Mouse (Mus musculus): Measurements from ENCODE around the gene Gabra4. TPM values are rescaled to one million over a fixed set of nuclear protein-coding genes. Genes with fewer than 3 reads are reported as not detected.
A peak's percentile ranks its signal among the peaks of the same experiment; 100 is the strongest.

The Gabra4 gene
- total and polyA plus RNA-seq, 2 experiments from 2014 or later, result 0.34 to 0.79 TPM

DNA sequence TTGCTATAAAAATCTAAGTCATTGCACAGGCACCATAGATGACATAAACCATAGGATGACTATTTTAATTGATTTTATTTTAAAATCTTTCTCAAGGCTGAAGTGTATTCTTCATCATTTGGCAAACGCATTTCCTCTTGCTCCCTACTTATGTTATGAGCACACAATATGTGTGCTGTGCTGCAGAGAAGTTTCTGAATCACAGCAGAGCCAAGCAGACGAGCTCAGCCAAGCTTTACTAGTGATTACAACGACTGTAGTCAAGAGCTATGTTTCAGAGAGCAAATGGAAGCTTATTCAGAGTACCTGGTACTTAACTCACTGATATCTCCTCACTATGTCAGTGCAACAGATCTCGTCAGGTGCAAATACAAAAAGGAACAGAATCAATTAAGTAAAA is 41.4 kb downstream of the Gabra4 start:
- Histone ChIP-seq H3K4me2 (ENCODE audit: low read depth, low read length) (no peak overlapping the region), H3K4me1 (ENCODE audit: control insufficient read depth, insufficient read depth) (no peaks in the 10 kb centered on the region), H3K27ac (ENCODE audit: low read depth) (no peak overlapping the region), H3K4me3 (ENCODE audit: low read depth, low read length) (no peak overlapping the region), H3K9ac (replicated peaks; ENCODE audit: low read depth, low read length) (no peak overlapping the region), H3K36me3 (replicated peaks; ENCODE audit: control insufficient read depth, insufficient read depth, low read length) (no peaks in the 10 kb centered on the region), H3K27me3 (ENCODE audit: control insufficient read depth, insufficient read depth, low read length) (no peaks in the 10 kb centered on the region), H3K9me3 (replicated peaks; ENCODE audit: control insufficient read depth, low read length) (no peaks in the 10 kb centered on the region)
- TF ChIP-seq EP300 (IDR thresholded peaks at IDR 0.05; ENCODE audit: low read depth), result no peak
- no peak for TF ChIP-seq CTCF (IDR thresholded peaks at IDR 0.05; ENCODE audit: low read depth)
- no peak for ATAC-seq (ENCODE audit: insufficient read depth, low read depth)
- WGBS, result 43% methylated on average over 4 of the region's 4 CpGs
- no peak for DNase-seq (ENCODE audit: low spot score)

DNA sequence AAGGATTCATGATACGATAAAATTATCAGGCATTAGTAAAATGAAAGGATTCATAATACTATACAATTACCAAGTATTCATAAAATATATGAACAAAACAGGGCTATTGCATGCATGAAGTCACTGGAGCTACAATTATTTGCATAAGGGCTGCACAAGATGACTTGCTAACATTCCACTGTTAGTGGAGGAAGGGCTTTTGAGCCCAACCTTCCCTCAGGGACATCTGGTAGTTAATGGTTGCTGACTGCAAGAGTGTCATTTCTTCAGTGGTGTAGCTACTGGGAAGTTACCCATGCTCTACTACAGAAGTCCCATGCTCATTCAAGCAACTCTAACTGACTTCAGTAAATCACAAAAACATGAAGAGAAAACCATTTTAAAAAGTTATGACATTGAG is 43.8 kb downstream of the Gabra4 start:
- no peak overlapping the region for H3K4me2 ChIP-seq (ENCODE audit: low read depth, low read length)
- H3K27ac ChIP-seq (ENCODE audit: low read depth), result no peak overlapping the region
- no peak for ATAC-seq (ENCODE audit: insufficient read depth, low read depth)
- H3K36me3 ChIP-seq (replicated peaks; ENCODE audit: control insufficient read depth, insufficient read depth, low read length), result no peaks in the 10 kb centered on the region
- no peaks in the 10 kb centered on the region for H3K9me3 ChIP-seq (replicated peaks; ENCODE audit: control insufficient read depth, low read length)
- H3K27me3 ChIP-seq (ENCODE audit: control insufficient read depth, insufficient read depth, low read length), result no peaks in the 10 kb centered on the region
- no peak overlapping the region for H3K9ac ChIP-seq (replicated peaks; ENCODE audit: low read depth, low read length)
- no peak overlapping the region for H3K4me3 ChIP-seq (ENCODE audit: low read depth, low read length)
- H3K4me1 ChIP-seq (ENCODE audit: control insufficient read depth, insufficient read depth), result no peaks in the 10 kb centered on the region
- DNase-seq (ENCODE audit: low spot score), result no peak
- WGBS, result 94% methylated on average over 1 of the region's 1 CpGs
- TF ChIP-seq EP300 (IDR thresholded peaks at IDR 0.05; ENCODE audit: low read depth) (no peak), CTCF (IDR thresholded peaks at IDR 0.05; ENCODE audit: low read depth) (no peak)

DNA sequence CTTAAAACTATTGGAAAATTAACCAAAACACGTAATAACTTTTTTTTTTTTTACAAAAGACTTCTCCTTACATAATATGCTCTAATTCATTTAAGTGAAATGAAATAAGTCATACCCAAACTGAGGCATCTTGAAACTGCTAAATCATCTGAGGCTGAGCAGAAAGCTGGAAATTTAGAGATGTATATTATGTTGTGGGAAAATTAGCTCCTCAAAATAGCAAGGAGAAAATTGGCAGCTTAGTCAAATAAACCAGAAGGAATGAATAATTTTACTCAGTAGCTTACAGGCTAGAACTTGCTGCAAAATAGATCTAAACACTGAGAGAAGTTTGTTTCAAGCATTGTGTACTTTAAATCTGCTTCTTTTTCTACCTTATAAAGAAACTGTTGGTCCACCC is 49.4 kb downstream of the Gabra4 start:
- DNase-seq (ENCODE audit: low spot score) (no peak), ATAC-seq (ENCODE audit: insufficient read depth, low read depth) (no peak)
- Histone ChIP-seq H3K36me3 (replicated peaks; ENCODE audit: control insufficient read depth, insufficient read depth, low read length) (no peaks in the 10 kb centered on the region), H3K4me2 (ENCODE audit: low read depth, low read length) (no peak overlapping the region), H3K9ac (replicated peaks; ENCODE audit: low read depth, low read length) (no peak overlapping the region), H3K4me1 (ENCODE audit: control insufficient read depth, insufficient read depth) (no peaks in the 10 kb centered on the region), H3K9me3 (replicated peaks; ENCODE audit: control insufficient read depth, low read length) (no peaks in the 10 kb centered on the region), H3K4me3 (ENCODE audit: low read depth, low read length) (no peak overlapping the region), H3K27me3 (ENCODE audit: control insufficient read depth, insufficient read depth, low read length) (no peaks in the 10 kb centered on the region), H3K27ac (ENCODE audit: low read depth) (no peak overlapping the region)
- TF ChIP-seq EP300 (IDR thresholded peaks at IDR 0.05; ENCODE audit: low read depth) (no peak), CTCF (IDR thresholded peaks at IDR 0.05; ENCODE audit: low read depth) (no peak)
- WGBS, result 89% methylated on average over 1 of the region's 1 CpGs

DNA sequence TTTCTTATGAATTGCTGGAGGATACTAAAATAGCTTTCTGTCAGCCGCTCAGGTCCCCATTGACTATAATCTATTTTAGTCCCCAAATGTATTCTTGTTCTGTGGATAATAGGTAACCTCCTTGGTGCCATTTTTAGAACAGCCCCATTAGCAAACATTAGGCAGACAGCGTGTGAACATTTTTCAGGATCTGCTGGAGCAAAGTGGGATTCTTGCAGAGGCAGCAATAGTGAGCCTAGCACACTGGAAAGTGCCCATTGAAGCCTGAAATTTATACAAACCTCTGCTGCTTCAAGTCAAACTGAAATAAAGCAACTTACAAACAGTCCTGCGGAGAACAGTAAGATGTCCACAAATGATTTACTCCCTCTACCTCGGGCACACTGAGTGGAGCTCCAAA is 51.2 kb downstream of the Gabra4 start:
- WGBS, result 50% methylated on average over 4 of the region's 4 CpGs
- Histone ChIP-seq H3K27ac (ENCODE audit: low read depth) (no peak overlapping the region), H3K4me3 (ENCODE audit: low read depth, low read length) (no peak overlapping the region), H3K27me3 (ENCODE audit: control insufficient read depth, insufficient read depth, low read length) (no peaks in the 10 kb centered on the region), H3K4me2 (ENCODE audit: low read depth, low read length) (no peak overlapping the region), H3K9me3 (replicated peaks; ENCODE audit: control insufficient read depth, low read length) (no peaks in the 10 kb centered on the region), H3K4me1 (ENCODE audit: control insufficient read depth, insufficient read depth) (no peaks in the 10 kb centered on the region), H3K36me3 (replicated peaks; ENCODE audit: control insufficient read depth, insufficient read depth, low read length) (no peaks in the 10 kb centered on the region), H3K9ac (replicated peaks; ENCODE audit: low read depth, low read length) (no peak overlapping the region)
- TF ChIP-seq EP300 (IDR thresholded peaks at IDR 0.05; ENCODE audit: low read depth) (no peak), CTCF (IDR thresholded peaks at IDR 0.05; ENCODE audit: low read depth) (no peak)
- no peak for ATAC-seq (ENCODE audit: insufficient read depth, low read depth)
- peak; percentile 12 for DNase-seq (ENCODE audit: low spot score)

DNA sequence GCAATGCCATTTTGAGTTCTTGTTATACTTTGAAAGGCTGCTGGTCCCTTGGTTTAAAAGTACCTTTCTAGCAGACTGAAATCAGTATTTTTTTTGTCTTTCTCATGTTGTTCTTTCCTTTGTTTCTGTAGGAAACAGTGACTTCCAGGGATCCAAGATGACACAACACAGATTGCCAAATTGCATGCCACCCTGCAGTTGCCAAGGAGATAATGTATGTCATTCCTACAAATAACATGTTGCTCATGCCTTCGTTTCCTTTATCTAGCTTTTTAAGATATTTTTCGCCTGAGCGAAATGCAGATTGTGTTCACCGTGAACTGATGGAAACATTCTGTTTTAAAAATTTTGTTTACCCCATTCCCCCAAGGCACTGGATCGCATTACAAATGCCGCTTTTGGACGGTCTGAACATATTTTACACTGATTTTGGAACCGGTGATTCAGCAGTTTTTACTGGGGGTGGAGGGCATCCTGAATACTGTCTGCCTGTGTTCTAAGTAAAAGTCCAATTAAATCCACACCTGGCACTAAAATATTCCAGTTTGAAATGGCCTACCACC is 53.9 kb downstream of the Gabra4 start:
- H3K27me3 ChIP-seq (ENCODE audit: control insufficient read depth, insufficient read depth, low read length), result no peaks in the 10 kb centered on the region
- H3K4me1 ChIP-seq (ENCODE audit: control insufficient read depth, insufficient read depth), result no peaks in the 10 kb centered on the region
- DNase-seq (ENCODE audit: low spot score), result peak; percentile 10
- ATAC-seq (ENCODE audit: insufficient read depth, low read depth), result no peak
- H3K36me3 ChIP-seq (replicated peaks; ENCODE audit: control insufficient read depth, insufficient read depth, low read length), result no peaks in the 10 kb centered on the region
- 50% methylated on average over 8 of the region's 8 CpGs for WGBS
- no peak overlapping the region for H3K4me3 ChIP-seq (ENCODE audit: low read depth, low read length)
- no peaks in the 10 kb centered on the region for H3K9me3 ChIP-seq (replicated peaks; ENCODE audit: control insufficient read depth, low read length)
- no peak overlapping the region for H3K4me2 ChIP-seq (ENCODE audit: low read depth, low read length)
- H3K9ac ChIP-seq (replicated peaks; ENCODE audit: low read depth, low read length), result no peak overlapping the region
- TF ChIP-seq CTCF (IDR thresholded peaks at IDR 0.05; ENCODE audit: low read depth) (no peak), EP300 (IDR thresholded peaks at IDR 0.05; ENCODE audit: low read depth) (no peak)
- no peak overlapping the region for H3K27ac ChIP-seq (ENCODE audit: low read depth)

DNA sequence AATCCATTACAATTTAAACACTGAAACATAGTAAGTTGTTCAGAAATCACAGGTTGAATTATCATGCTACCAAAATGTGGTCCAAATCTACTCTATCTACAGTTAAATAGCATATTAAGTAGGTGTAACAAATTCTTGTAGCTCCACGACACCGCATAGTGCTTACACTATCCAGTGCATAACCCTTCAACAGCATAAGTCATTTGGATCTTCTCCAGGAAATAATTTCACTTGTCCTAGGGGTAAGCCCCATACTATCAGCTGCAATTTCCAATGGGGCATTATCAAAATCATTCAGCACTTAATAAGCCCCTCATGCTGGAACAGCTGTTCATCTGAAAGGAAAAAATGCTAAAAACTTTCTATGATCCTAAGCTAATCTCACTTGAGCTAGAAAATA is 62.8 kb downstream of the Gabra4 start:
- no peak for DNase-seq (ENCODE audit: low spot score)
- Histone ChIP-seq H3K4me2 (ENCODE audit: low read depth, low read length) (no peak overlapping the region), H3K4me1 (ENCODE audit: control insufficient read depth, insufficient read depth) (no peaks in the 10 kb centered on the region), H3K27ac (ENCODE audit: low read depth) (no peak overlapping the region), H3K9me3 (replicated peaks; ENCODE audit: control insufficient read depth, low read length) (no peaks in the 10 kb centered on the region), H3K9ac (replicated peaks; ENCODE audit: low read depth, low read length) (no peak overlapping the region), H3K4me3 (ENCODE audit: low read depth, low read length) (no peak overlapping the region), H3K36me3 (replicated peaks; ENCODE audit: control insufficient read depth, insufficient read depth, low read length) (no peaks in the 10 kb centered on the region), H3K27me3 (ENCODE audit: control insufficient read depth, insufficient read depth, low read length) (no peaks in the 10 kb centered on the region)
- no peak for TF ChIP-seq EP300 (IDR thresholded peaks at IDR 0.05; ENCODE audit: low read depth)
- TF ChIP-seq CTCF (IDR thresholded peaks at IDR 0.05; ENCODE audit: low read depth), result no peak
- WGBS, result 29% methylated on average over 2 of the region's 2 CpGs
- ATAC-seq (ENCODE audit: insufficient read depth, low read depth), result no peak

All from heart, postnatal 0 days (tissue).